Mouse (Mus musculus) urinary bladder, adult 2 months (tissue): ENCODE data around the gene Gm973. TPM values are rescaled to one million over a fixed set of nuclear protein-coding genes. Genes with fewer than 3 reads are reported as not detected.
A peak's percentile ranks its signal among the peaks of the same experiment; 100 is the strongest.

Source experiments
- DNase-seq: peaks from one replicate; pipeline ENCODE4 v3.0.0; 2022; ENCODE audit warnings: low spot score
- polyA plus RNA-seq: library from polyadenylated mRNA; depleted of rRNA; stranded (reverse); fragments of >200 nt; gene quantifications from 2 replicates; pipeline ENCODE4 v1.2.3, GENCODE M21; 2012; rRNA removed

The Gm973 gene
- polyA plus RNA-seq: 31.4 and 38.5 TPM in 2 replicates

DNA sequence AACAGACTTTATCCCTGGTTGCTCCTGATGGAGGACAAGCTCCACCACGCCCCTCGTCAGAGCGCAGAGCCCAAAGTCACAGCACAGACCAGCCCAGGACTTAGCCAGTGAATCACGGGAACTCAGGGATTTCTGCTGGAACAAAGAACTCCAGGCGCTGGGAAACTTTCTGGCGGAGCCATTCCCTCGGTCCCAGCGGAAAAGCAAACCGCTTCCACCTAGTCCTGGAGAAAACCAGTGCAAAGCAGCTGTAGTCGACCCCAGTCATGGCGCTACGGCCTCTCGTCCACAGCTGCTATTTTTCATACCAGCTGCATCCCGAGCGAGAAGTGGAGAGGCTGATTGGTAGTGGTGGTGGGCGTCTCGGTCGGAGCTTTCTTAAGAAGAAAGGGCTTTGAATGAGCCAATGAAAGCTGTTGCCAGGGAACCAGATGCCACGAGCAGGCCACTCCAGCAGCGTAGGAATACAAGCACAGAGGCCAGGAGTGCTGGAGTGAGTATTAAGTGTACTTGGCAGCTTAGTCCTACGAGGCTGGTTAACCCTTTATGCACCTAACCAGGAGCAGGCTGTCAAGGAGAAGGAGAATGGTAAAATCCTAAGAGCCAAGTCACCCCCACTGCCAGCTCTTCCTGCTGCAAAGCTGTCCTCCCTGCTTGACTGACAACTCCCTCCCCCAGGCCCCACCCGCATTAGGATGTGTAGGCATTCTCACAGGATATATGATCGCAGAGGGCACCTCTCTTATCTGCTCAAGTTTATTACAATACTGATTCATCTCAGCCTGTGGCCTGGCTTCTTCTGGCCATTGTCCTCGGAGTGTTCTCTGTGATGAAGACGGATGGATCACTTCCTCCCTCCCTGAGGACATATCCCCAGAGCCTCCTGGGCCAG lies at the start of gene Gm973:
TSS of gene Gm973 (plus strand) at position 239 of the 892 bp plus-strand sequence.
- DNase-seq: peak; percentile 27

DNA sequence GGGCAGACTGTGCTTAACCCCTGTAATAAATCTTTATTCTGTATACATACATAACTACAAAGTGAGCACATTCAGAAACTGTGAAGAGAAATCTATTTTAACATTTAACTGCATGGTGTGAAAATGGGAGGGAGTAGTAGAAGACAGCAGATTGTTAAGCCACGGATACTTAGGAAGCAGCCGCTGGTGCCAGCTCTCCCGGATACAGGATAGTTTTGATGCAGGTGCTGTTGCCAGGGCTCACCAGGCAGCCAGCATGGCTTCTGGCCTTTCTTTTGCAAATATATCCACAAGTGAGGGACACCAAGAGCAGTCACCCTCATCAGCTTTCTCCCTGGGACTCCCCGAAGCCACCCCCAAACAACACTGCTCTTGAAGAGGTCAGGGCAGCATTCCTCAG lies 46.9 kb upstream of the Gm973 start:
- DNase-seq: no peak

DNA sequence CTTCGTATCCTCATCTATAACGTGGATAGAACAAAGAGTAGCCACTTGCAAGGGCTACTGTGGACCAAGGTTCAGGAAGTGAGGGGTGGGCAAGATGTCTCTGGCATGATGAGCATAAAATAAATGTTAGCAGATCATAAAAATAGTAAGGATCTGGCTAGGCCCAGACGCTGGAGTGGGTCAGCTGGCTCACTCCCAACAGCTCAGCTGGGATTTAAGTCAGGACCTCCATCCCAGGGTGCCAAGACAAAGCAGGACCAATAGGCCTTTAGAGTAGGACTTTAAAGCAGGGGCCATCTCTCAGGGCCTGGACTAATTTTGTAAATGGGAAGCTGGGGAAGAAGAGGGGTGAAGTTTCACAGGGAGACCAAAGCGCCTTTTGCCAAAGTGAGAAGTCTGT lies 45.3 kb upstream of the Gm973 start:
- no peak for DNase-seq

DNA sequence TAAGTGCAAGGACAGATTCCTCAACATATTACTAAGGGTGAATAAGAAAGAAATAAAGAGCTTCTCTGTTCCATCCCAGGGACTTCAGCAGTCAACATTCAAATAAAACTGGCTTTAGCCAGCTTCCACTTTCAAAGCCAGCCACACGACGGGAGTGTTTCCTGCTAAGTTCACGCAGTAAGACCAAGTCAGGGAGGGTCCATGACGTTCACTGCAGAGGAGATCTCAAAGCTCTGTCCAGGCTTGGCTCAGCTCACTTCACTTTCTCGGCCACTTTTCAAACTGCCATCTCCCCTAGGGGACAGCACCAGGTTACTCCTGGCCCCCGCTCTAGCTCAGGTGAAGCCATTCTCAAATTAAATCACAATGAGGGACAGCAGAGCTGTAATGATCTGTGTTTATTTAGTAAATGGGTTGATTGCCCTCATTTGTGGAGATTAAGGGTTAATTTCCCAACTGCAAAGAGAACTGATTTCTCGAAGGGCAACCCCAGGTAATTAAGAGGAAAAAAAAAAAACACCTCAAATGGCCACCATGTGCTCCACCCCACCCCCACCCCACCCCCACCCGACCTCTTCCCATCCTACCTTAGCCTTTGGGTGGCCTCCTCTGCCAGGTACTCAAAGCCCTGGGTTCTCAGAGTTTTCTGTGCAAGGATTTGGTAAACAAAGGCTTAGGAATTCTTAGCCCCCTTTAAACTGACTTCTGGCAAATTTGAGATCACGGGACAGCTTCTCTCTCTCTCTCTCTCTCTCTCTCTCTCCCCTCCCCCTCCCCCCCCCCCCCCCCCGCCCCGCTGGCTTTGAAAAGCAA lies 43.5 kb upstream of the Gm973 start:
- DNase-seq: no peak

DNA sequence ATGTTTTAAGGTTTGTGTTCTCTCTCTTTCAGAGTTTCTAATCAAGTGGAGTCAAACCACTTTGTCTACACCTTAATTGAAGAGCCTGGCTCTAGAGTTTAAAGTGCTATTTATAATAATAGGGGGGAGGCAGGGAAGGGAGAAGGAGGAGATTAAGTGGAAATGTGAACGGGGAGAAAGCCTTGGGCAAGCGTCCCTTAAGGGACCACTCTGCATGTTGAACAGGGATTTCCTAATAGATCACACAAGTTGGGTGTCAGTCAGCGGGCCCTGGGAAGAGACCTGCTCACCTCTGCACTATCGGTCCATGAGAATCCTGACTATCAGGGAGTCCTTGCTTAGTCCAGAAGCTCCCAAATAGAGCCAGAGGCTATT lies 42.9 kb upstream of the Gm973 start:
- no peak for DNase-seq

DNA sequence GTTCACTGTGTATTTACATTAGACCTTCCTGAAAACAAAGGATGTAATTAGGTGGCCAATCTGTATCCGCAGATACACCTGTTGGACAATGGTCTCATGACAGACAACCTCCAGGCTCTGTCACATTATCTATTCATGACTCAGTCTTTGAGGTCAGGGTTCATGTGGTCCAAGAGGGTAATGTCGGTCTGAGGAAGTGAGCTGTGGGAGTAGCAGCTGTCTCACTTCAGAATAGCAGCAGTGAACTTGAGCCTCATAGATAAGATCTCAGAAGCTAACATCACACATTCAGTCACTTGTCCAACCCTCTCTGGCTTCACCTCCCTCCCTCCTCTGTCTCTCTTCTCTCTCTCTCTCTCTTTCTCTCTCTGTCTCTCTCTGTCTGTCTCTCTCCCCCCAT lies 40.4 kb upstream of the Gm973 start:
- DNase-seq: no peak

DNA sequence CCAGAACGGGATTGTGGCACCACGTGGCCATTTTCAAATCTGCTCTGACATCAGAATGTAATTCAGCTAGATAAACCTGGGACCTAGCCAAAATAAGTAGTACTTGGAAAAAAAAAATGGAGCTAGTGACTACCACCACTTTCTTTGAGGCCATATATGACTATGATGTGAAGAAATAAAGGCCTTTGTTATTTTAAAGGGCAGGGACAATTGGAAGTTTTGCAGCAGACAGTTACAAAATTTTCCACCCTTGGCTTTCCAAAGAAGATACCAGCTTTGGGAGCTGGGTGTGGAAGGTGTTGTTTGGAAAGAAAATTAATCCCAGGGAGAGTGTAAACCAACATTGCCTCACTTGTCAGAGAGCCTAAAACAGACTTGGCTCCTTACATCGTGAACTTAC lies 37.2 kb upstream of the Gm973 start:
- no peak for DNase-seq

DNA sequence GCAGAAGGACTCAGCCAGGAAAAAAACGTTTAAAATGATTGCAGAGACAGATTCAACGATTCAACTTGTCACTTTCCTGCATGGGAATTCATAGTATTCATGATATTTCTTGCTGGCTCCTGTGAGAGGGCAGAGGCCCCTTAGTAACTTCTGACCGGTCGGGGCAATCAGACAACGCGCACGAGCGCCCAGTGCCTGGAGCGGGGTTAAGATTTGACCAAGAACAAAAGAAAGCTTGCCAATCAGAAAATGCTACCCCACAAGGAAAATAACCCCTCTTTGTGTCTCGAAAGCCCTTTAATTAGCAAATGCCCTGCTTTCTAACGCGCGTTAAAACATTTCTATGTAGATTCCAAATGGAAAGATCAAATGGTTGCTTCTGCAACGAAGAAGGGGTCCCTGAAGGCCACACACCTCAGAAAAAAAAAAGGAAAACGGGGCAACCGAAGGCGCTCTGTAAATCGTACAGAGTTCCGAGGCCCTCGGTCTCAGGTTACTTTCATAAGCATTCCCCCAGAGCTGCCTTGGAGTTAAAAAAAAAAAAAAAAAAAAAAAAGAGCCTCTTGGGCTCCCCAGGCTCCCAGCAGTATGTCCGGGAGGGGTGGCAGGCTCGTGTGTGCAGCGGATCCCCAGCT lies 35.1 kb upstream of the Gm973 start:
- DNase-seq: no peak

DNA sequence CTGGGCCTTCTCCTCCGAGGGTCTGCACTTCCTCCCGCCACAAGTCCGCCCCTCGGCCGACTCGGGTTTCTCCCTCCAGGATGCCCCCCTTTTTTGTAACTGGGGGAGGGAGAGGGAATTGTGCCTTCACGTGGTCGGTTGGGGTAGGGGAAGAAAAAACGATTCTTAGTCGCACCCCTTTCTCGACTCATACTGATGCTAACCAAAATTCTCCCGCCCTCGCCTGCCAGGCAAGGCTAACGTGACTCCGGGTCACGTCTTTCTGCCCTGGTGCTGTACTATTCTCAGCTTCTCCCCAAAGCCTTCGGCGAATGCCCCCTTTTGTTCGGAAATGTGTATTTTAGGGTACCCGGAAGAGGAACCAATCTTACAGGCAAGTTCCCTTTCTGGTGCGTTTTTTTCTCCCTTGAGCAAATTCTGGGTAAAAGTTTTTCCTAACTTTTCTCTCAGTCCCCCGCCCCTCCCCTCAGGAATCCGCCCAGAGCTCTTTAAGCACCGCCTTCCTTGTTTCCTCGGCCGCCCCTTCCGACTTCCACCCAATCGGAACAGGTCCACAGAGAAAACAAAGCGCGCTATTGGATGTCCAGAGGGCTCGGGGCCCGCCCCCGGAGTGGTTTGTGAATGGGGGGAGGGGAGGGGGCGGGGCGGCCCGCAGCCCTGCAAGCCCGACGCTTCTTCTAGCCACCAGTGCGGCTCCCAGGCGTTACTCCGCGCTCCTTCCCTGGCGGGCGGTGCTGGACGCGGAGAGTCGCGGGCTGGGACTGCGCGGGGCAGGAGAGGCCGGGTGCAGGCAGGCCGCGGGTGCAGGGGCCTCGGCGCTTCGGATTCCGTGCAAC lies 34.4 kb upstream of the Gm973 start:
- DNase-seq: peak; percentile 97

DNA sequence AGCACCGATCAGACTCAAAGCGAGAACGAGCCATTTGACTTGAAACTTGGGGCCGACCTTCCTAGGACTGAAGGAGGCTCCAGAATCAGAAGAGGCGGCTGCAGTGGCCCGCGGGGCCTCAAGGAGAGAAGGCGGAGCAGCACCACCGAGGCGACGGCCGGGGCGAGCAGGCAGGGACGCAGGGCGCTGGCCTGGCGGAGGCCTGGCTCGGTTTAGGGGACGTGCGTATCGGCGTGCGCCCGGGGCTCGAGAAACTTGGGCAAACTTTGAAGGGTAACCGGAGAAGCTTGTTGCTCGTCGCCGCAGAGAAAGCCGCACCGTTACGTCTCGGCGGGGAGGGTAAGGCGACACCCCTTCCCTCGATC lies 33.8 kb upstream of the Gm973 start, which contains the start of gene Fzd7:
TSS of gene Fzd7 (plus strand) at position 94 of the 365 bp plus-strand sequence.
- no peak for DNase-seq

DNA sequence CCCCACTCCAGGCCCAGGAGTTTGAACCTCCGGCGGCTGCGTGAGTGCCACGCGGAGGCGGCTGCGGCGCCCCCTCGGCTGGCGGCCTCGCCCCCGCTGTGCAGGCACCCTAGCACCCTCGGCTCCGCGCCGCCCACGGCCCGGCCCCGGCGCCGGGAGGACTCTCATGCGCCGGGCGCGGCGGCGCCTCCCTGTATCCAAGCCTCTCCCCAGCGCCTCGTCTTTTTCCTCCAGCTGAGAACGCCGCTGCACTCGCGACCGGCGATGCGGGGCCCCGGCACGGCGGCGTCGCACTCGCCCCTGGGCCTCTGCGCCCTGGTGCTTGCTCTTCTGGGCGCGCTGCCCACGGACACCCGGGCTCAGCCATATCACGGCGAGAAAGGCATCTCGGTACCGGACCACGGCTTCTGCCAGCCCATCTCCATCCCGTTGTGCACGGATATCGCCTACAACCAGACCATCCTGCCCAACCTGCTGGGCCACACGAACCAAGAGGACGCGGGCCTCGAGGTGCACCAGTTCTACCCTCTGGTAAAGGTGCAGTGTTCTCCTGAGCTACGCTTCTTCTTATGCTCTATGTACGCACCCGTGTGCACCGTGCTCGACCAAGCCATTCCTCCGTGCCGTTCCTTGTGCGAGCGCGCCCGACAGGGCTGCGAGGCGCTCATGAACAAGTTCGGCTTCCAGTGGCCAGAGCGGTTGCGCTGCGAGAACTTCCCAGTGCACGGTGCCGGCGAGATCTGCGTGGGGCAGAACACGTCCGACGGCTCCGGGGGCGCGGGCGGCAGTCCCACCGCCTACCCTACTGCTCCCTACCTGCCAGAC lies 33.2 kb upstream of the Gm973 start:
- DNase-seq: peak; percentile 64

DNA sequence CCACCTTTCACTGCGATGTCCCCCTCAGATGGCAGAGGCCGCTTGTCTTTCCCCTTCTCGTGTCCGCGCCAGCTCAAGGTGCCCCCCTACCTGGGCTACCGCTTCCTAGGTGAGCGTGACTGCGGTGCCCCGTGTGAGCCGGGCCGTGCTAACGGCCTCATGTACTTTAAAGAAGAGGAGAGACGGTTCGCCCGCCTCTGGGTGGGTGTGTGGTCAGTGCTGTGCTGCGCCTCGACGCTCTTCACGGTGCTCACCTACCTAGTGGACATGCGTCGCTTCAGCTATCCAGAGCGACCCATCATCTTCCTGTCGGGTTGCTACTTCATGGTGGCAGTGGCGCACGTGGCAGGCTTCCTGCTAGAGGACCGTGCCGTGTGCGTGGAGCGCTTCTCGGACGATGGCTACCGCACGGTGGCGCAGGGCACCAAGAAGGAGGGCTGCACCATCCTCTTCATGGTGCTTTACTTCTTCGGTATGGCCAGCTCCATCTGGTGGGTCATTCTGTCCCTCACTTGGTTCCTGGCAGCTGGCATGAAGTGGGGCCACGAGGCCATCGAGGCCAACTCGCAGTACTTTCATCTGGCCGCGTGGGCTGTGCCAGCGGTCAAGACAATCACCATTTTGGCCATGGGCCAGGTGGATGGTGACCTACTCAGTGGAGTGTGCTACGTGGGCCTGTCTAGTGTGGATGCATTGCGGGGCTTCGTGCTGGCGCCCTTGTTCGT lies 32.4 kb upstream of the Gm973 start:
- peak; percentile 67 for DNase-seq

DNA sequence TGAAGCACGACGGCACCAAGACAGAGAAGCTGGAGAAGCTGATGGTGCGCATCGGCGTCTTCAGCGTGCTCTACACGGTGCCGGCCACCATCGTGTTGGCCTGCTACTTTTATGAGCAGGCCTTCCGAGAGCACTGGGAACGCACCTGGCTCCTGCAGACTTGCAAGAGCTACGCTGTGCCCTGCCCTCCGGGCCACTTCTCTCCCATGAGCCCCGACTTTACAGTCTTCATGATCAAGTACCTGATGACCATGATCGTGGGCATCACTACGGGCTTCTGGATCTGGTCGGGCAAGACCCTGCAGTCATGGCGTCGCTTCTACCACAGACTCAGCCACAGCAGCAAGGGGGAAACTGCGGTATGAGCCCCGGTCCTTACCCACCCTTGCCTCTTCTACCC lies 31.8 kb upstream of the Gm973 start:
- no peak for DNase-seq

DNA sequence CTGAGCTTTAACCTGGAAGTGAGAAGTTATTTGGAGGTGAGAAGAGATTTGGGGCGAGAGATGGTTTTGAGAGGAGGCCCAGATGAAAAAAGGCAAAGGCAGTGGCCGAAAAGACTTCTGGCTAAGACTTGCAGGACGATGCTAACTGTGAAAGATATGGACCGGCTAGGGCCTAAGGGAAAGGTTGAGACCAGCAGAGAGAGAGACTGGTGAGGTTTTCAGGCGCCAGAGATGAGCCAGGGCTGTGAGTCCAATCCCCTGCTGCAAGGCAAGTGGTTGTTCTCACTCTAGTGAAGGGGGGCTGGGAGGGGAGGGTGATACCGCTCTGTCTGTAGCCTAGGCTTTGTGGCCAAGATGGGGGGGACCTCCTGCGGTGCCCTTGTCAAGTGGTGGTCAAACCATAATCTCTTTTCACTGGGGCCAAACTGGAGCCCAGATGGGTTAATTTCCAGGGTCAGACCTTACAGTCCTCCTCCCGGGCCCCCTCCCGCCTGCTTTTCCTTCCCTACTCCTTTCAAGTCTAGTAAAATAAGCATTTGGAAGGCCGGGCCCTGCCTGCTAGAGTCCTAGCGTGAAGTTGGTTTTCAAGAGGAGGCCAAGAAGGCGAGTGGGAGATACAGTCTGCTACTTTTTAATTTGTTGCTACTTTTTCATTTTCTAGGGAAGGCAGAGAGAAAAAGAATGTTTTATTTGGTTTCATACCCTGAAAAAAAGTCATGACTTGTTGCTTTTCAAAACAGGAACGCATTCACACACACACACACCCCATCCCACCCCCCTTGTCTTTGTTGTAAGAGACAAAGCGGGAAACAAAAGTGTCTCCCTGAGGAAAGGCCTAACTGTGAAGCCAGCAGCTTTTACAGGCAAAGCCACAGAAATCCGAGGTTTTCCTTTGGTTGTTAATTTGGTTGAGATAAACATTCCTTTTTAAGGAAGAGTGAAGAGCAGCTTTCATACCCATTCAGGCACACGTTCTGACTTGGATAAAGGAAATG lies 31.0 kb upstream of the Gm973 start:
- DNase-seq: no peak

DNA sequence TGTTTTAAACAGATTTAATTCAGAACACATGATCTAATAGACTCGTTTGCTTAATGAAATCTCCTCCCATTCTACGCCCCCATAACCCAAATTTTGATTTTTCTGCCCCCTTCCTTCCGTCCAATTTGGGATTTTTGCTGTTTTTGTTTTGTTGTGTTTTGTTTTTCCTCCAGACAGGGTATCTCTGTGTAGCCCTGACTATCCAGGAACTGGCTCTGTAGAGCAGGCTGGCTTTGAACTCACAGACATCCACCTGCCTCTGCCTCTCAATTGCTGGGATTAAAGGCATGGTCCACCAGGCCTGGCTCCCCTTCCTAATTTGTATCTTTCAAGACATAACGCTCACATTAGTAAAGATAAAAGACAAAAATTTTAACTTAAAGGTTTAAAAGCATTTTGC lies 30.3 kb upstream of the Gm973 start:
- no peak for DNase-seq

DNA sequence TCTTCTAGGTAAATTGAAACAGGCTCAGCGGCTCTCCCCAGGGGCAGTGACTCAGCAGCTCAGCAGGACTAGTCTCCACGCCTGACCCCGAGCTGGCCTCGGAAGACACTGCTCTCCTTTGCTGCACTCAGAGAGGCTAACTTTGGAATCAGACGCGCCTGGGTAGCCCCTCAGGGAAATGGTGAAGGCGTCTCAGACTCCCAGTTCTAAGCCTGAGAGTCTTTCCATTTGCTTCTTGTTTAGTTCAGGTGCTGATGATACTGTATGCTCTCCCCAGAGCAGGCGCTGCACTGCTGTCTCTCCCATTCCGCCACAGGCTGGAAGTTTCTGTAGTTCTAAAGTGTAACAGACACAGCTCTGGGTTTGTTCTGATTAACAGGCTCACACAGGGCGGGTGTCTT lies 28.4 kb upstream of the Gm973 start:
- DNase-seq: peak; percentile 46

DNA sequence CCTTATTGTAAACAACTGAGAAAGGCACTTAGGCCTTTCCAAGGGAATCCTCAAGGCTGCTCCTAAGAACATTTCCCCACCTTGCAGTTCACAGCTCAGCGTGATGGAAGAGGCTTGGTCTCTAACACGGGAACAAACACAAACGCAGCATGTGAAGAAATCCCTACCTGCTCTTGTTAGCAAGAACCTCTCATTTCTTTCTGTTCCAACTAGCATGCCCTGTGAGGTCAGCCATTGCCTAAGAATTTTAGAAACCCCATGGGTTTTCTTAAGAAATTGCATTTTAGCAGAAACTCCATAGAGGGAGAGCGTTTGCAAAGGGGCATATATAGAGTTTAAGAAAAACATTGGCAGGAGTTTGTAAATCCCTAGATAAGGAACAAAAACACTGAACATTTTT lies 27.6 kb upstream of the Gm973 start:
- DNase-seq: no peak

DNA sequence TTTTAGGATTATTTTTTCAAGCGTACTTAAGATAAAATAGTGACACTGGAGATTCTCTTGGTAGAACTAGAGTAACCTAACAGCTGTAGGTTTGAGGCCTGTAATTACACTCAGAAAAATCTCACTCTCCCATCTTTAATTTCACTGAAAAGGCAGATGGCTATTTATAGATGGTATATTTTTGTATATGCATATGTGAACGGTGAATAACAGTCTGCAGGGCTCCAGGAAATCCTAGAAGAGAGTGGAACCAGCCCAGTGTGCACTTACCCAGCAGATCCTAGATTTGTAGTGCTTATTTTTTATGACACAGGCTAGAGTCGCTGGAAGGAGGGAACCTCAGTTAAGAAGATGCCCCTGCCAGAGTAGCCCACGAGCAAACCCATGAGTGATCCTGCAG lies 27.1 kb upstream of the Gm973 start:
- no peak for DNase-seq

DNA sequence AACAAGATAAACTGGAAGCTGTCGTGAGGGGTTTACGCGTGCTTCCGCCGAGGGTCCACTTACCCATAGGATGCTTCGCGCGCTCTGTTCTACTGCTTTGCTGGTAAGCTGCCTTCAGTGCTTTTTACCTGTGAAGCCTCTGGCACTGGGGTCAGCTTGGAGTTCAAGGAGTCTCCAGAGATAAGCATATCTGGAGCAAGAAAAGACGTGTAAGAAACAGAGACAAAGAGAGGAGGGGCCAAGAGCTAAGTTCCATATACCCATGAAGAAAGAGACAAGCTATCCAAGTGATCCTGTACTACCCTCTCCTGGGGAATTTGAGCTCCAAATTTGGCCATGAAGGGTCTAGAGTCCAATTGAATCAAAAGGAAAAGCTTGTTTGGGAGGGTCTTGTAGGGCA lies 24.5 kb upstream of the Gm973 start:
- no peak for DNase-seq
